Mouse (Mus musculus) midbrain, embryonic 12.5 days (tissue): ENCODE measurements around the gene Pgpep1l. TPM values are rescaled to one million over a fixed set of nuclear protein-coding genes. Genes with fewer than 3 reads are reported as not detected.
"Not testable (repeated sequence)": the region's sequence is repeated elsewhere in the genome, so short reads cannot be mapped to it uniquely, and the experiment has no call there.

Experiments used
- ATAC-seq: fragments of 200-750 bp; cut with Nextera tagmentation; 2 replicates; pipeline ENCODE4 v1.8.0; 2017; ENCODE audit warnings: low read depth, moderate TSS enrichment, moderate library complexity; ENCODE audit not compliant: low FRiP score
- H3K27ac ChIP-seq: fragments of 300-500 bp; sonication (generic); replicated peaks from 2 replicates; pipeline ENCODE4 v1.5.1; 2016; ENCODE audit warnings: mild to moderate bottlenecking
- H3K27me3 ChIP-seq: fragments of 300-500 bp; sonication (generic); 2 replicates; pipeline ENCODE4 v1.6.1; 2016; ENCODE audit warnings: mild to moderate bottlenecking
- H3K36me3 ChIP-seq: fragments of 300-500 bp; sonication (generic); 2 replicates; pipeline ENCODE4 v1.6.1; 2016
- H3K4me1 ChIP-seq: fragments of 300-500 bp; sonication (generic); 2 replicates; pipeline ENCODE4 v1.6.1; 2016
- H3K4me2 ChIP-seq: fragments of 300-500 bp; sonication (generic); replicated peaks from 2 replicates; pipeline ENCODE4 v1.6.1; 2016; ENCODE audit warnings: mild to moderate bottlenecking, moderate library complexity
- H3K4me3 ChIP-seq: fragments of 300-500 bp; sonication (generic); 2 replicates; pipeline ENCODE4 v1.5.1; 2016; ENCODE audit warnings: mild to moderate bottlenecking
- H3K9ac ChIP-seq: fragments of 300-500 bp; sonication (generic); replicated peaks from 2 replicates; pipeline ENCODE4 v1.6.1; 2016; ENCODE audit warnings: mild to moderate bottlenecking, moderate library complexity
- H3K9me3 ChIP-seq: fragments of 300-500 bp; sonication (generic); 2 replicates; pipeline ENCODE4 v1.6.1; 2016; ENCODE audit warnings: mild to moderate bottlenecking
- WGBS: fragments of 180-500 bp; shearing (Covaris S2); methylation state at CpG from one replicate; pipeline ENCODE4 v1.1.7; 2016; 5-methylcytosine and 5-hydroxymethylcytosine counted together
- polyA plus RNA-seq: library from polyadenylated mRNA; unstranded; fragments of >200 nt; fragmentation: Nextera tagmentation; extraction: Ambion mirVana; gene quantifications from 2 replicates; pipeline ENCODE4 v1.2.1, GENCODE M21; 2016

Pgpep1l gene
- polyA plus RNA-seq, 1 experiment from 2014 or later: not detected

DNA sequence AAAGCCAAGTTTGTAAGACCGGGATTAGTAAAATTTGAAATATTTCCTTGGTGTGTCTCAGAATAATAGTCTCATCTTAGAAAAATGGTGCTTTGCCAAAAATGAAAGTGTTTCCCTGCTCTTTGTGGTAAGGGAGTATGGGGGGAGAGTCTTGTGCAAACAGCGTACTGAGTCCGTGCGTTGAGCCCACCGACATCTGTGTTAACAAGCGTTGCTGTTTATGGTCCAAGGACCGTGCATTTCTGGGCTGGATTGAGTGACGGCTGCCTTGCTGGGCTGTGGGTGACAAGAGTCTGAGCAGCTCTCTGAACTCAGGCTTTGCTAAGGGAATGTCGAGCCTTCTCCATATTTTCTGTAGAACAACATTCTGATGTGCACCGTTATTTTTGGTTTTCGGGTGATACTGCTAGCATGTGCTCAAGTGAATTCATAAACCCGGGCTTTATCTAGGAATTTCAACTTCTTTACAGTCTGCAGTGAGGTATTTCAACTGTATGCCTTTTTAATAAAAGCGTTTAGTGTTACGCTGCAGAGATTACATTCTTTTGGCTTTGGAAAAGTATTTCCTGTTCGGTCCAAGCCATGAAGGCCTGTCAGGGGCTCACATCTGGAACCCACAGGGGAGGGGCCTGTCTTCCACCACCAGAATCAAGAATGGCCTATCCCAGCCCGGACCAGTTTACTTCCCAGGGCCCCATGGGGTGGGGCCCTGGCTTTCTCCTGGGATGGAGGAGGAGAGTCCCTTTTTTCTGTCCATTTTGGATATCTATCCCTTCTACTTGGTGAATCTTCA, 30.2 kb upstream of the Pgpep1l start:
- no peak overlapping the region for H3K27ac ChIP-seq
- ATAC-seq: no peak
- no peaks in the 10 kb centered on the region for H3K36me3 ChIP-seq
- H3K9ac ChIP-seq: no peak overlapping the region
- no peaks in the 10 kb centered on the region for H3K4me1 ChIP-seq
- H3K9me3 ChIP-seq: no peaks in the 10 kb centered on the region
- H3K27me3 ChIP-seq: no peaks in the 10 kb centered on the region
- no peak overlapping the region for H3K4me2 ChIP-seq
- WGBS: 79% methylated on average over 16 of the region's 16 CpGs
- H3K4me3 ChIP-seq: no peak overlapping the region

DNA sequence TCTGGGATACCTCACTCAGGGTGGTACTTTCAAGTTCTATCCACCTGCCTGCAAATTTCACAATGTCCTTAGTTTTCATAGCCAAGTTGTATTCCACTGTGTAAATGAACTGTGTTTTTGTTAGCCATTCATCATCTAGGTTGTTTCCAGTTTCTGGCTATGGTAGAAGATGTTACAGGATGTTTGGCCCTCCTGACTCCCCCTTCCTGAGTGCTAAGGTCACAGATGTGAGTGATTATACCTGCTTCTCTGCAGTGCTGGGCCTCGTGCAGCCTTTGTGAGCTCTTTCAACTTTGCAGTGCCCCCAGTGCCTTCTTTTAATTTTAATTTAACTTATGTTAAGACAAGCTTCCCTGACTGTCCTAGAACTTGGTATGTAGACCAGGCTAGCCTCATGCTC, 27.6 kb upstream of the Pgpep1l start:
- no peaks in the 10 kb centered on the region for H3K36me3 ChIP-seq
- no peak for ATAC-seq
- H3K27me3 ChIP-seq: no peaks in the 10 kb centered on the region
- WGBS: 67% methylated on average over 1 of the region's 1 CpGs
- H3K27ac ChIP-seq: no peak overlapping the region
- H3K4me2 ChIP-seq: no peak overlapping the region
- H3K9ac ChIP-seq: no peak overlapping the region
- H3K9me3 ChIP-seq: no peaks in the 10 kb centered on the region
- no peaks in the 10 kb centered on the region for H3K4me1 ChIP-seq
- no peak overlapping the region for H3K4me3 ChIP-seq

- ATAC-seq: no peak
- 90% methylated on average over 8 of the region's 8 CpGs for WGBS
- no peaks in the 10 kb centered on the region for H3K36me3 ChIP-seq
- no peak overlapping the region for H3K9ac ChIP-seq
- H3K9me3 ChIP-seq: no peaks in the 10 kb centered on the region
- H3K27ac ChIP-seq: no peak overlapping the region
- H3K4me1 ChIP-seq: no peaks in the 10 kb centered on the region
- H3K4me3 ChIP-seq: no peak overlapping the region
- no peak overlapping the region for H3K4me2 ChIP-seq
- H3K27me3 ChIP-seq: no peaks in the 10 kb centered on the region
Observed at GRCm38 (mm10) chr7:68289081-68289480, 25.0 kb upstream of the Pgpep1l start.

- WGBS: 89% methylated on average over 4 of the region's 4 CpGs
Observed at GRCm38 (mm10) chr7:68288000-68288399, 24.0 kb upstream of the Pgpep1l start.

DNA sequence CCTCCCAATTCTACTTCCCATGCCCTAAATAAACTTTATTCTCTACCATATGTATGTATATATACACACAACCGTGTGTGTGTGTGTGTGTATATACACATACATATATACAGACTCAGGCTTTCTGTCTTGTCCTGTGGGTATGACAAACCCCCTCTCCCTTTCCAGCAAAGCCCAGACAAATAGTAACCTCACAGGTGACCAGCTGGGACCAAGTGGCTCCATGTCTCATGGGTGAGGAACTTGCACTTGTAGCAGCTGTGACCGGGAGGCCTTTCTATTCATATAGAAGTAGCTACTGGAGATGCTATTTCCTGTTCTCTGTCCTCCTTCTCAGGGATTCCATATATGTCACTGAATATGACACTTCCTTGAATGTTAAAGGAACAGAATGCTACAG, 23.5 kb upstream of the Pgpep1l start:
- Histone ChIP-seq H3K4me1 (no peaks in the 10 kb centered on the region), H3K4me2 (no peak overlapping the region), H3K9ac (no peak overlapping the region), H3K4me3 (no peak overlapping the region), H3K36me3 (no peaks in the 10 kb centered on the region), H3K27me3 (no peaks in the 10 kb centered on the region), H3K27ac (no peak overlapping the region), H3K9me3 (no peaks in the 10 kb centered on the region)
- no peak for ATAC-seq
- WGBS: 84% methylated on average over 2 of the region's 2 CpGs

More at GRCm38 (mm10) chr7:68288000-68288399, 24.0 kb upstream of the Pgpep1l start:
- H3K27me3 ChIP-seq, H3K36me3 ChIP-seq, H3K4me2 ChIP-seq, H3K4me3 ChIP-seq, H3K27ac ChIP-seq, H3K9me3 ChIP-seq, H3K4me1 ChIP-seq, ATAC-seq, H3K9ac ChIP-seq: not testable (repeated sequence)

DNA sequence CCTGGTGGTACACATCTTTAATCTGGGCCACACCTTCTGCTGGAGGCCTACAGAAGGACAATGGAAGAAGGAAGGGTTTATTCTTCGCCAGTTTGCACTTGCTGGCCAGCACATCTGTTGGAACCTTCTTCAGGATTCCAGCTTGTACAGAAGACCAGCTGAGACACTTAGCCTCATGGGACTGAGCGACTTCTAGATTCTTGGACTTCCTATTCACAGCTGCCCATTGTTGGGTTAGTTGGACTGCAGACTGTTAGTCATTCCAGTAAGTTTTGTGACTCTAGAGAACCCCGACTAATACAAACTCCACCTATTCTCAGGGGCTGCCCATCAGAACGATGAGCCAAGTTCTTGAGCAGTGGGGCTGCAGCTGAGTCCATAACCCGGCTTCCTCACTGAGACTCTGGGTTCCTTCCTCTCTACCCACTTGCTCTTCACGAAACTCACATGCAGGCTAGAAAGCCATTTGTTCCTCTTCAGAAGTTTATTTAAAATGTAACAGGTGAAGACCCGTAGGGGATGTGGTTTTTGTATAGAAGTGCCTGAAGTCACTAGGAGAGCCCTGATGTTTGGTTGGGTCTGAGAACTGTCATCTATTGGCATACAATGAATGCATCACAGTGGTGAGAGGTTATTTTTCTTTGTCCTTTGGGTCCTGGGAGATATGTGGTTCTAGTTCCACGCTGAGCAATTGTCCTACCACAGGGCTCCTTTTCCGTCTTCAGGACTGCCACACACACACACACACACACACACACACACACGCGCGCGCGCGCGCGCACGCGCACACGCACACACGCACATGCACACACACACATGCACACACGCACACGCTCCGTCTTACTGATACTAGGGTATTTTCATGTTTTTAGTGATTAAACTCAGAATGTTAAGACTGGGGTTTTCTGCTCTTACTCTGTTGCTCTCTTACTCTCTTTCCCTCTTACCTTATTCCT, 22.8 kb upstream of the Pgpep1l start:
- Histone ChIP-seq H3K27me3 (no peaks in the 10 kb centered on the region), H3K4me3 (no peak overlapping the region), H3K9me3 (no peaks in the 10 kb centered on the region), H3K36me3 (no peaks in the 10 kb centered on the region), H3K9ac (no peak overlapping the region), H3K4me1 (no peaks in the 10 kb centered on the region), H3K4me2 (no peak overlapping the region), H3K27ac (no peak overlapping the region)
- ATAC-seq: no peak
- WGBS: 93% methylated on average over 24 of the region's 24 CpGs

GRCm38 (mm10) chr7:68285851-68286298, 21.8 kb upstream of the Pgpep1l start:
- H3K27ac ChIP-seq: no peak overlapping the region
- no peaks in the 10 kb centered on the region for H3K4me1 ChIP-seq
- no peak overlapping the region for H3K4me3 ChIP-seq
- no peak overlapping the region for H3K4me2 ChIP-seq
- no peak for ATAC-seq
- H3K9me3 ChIP-seq: no peaks in the 10 kb centered on the region
- 86% methylated on average over 8 of the region's 8 CpGs for WGBS
- H3K9ac ChIP-seq: no peak overlapping the region
- no peaks in the 10 kb centered on the region for H3K27me3 ChIP-seq
- no peaks in the 10 kb centered on the region for H3K36me3 ChIP-seq

DNA sequence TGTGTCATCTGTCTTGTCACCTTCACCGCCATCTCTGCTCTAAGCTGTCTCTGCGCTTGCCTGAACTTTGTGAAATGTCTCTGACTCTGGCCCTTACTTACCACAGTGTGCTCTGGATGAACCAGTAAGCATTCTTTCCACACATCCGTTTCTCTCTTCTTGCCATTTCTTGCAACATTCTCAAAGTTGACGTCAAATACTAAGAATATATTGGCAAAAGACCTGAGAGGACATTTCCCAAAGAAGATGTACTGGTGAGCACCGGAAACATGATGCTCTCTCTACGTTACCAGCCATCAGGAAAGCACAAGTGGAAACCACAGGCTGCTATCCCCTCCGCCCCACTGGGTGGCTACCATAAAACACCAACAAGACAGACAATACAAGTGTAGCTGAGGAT, 19.7 kb upstream of the Pgpep1l start:
- no peaks in the 10 kb centered on the region for H3K4me1 ChIP-seq
- H3K9ac ChIP-seq: no peak overlapping the region
- ATAC-seq: no peak
- H3K36me3 ChIP-seq: no peaks in the 10 kb centered on the region
- peaks cover 4% of the 10 kb centered on the region; the same call in 1 of the 2 replicates for H3K27me3 ChIP-seq
- H3K4me2 ChIP-seq: no peak overlapping the region
- WGBS: 92% methylated on average over 7 of the region's 7 CpGs
- no peaks in the 10 kb centered on the region for H3K9me3 ChIP-seq
- H3K4me3 ChIP-seq: no peak overlapping the region
- no peak overlapping the region for H3K27ac ChIP-seq

- H3K27me3 ChIP-seq, H3K4me2 ChIP-seq, ATAC-seq, H3K4me1 ChIP-seq, H3K9me3 ChIP-seq, H3K4me3 ChIP-seq, H3K27ac ChIP-seq, H3K36me3 ChIP-seq, H3K9ac ChIP-seq: not testable (repeated sequence)
- WGBS: 81% methylated on average over 4 of the region's 4 CpGs
Observed at GRCm38 (mm10) chr7:68283133-68283520, 19.1 kb upstream of the Pgpep1l start.

DNA sequence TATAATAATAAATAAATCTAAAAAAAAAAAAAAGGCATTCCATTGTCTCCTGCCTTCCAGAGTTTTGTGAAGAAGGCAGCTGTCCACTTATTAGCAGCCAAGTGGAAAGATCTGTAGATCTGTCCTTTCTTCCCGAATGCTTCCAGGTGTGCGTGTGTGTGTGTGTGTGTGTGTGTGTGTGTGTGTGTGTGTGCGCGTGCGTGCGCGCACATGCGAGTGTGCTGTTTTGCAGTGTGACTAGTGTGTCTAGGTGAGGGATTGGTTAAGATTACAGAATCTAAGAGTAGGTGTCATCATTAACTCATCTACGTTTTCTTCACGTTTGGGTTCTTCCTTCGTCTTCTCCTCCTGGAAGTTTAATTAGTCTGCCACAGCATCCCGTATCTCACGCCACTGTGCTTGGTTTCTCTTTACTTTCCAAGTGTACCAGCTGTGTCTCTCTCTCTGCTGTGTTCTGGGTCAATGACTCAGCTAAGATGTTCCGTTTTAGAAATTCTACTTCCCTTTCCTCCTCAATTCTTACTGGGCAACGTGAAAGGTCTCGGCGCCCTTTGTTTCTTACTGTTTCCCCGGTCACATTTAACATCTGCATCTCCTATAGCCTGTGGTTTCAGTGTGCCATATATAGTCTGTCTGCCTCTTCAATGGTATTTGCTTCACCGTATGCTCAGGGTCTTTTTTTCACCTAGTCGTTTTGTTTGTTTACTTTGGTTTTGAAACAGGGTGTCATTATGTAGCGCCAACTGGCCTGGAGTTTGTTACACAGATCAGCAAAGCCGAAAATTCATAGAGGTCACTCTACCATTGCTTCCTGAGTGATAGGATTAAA, 18.5 kb upstream of the Pgpep1l start:
- no peak for ATAC-seq
- no peak overlapping the region for H3K4me2 ChIP-seq
- peaks cover 12% of the 10 kb centered on the region; the same call in 1 of the 2 replicates for H3K27me3 ChIP-seq
- H3K9ac ChIP-seq: no peak overlapping the region
- H3K4me3 ChIP-seq: no peak overlapping the region
- WGBS: 88% methylated on average over 22 of the region's 22 CpGs
- H3K36me3 ChIP-seq: no peaks in the 10 kb centered on the region
- no peaks in the 10 kb centered on the region for H3K4me1 ChIP-seq
- H3K27ac ChIP-seq: no peak overlapping the region
- H3K9me3 ChIP-seq: no peaks in the 10 kb centered on the region

GRCm38 (mm10) chr7:68281341-68281740, 17.3 kb upstream of the Pgpep1l start:
- H3K4me2 ChIP-seq: no peak overlapping the region
- no peak overlapping the region for H3K27ac ChIP-seq
- peaks cover 20% of the 10 kb centered on the region for H3K27me3 ChIP-seq
- H3K36me3 ChIP-seq: no peaks in the 10 kb centered on the region
- ATAC-seq: no peak
- H3K4me1 ChIP-seq: peaks cover 2% of the 10 kb centered on the region
- no peaks in the 10 kb centered on the region for H3K9me3 ChIP-seq
- H3K4me3 ChIP-seq: no peak overlapping the region
- no peak overlapping the region for H3K9ac ChIP-seq
- 79% methylated on average over 5 of the region's 5 CpGs for WGBS
